Mouse (Mus musculus) c-Kit-positive CD71-negative TER-119-negative erythroid progenitor cells, embryonic 14.5 days (primary cell): ENCODE data around the gene Skint2.

Source experiments
- DNase-seq: peaks from one replicate; pipeline ENCODE4 v3.0.0-alpha.2; 2013; ENCODE audit warnings: low read depth

Gene Skint2

GRCm38 (mm10) chr4:112556894-112557293 is at the start of gene Skint2:
Gene Skint2, plus strand, starts transcription at chr4:112557194.
- DNase-seq = no peak
